Mouse (Mus musculus): ENCODE measurements around the gene Eif4e1b.
A peak's percentile ranks its signal among the peaks of the same experiment; 100 is the strongest.

The Eif4e1b gene

GRCm38 (mm10) chr13:54797861-54798643 lies 14.3 kb downstream of the Eif4e1b start:
- no peak for ATAC-seq (ENCODE audit: insufficient number of reproducible peaks, low FRiP score, low TSS enrichment)

GRCm38 (mm10) chr13:54798740-54799139 lies 14.9 kb downstream of the Eif4e1b start:
- no peak for ATAC-seq (ENCODE audit: insufficient number of reproducible peaks, low FRiP score, low TSS enrichment)

GRCm38 (mm10) chr13:54799701-54800100 lies 15.9 kb downstream of the Eif4e1b start:
- peak; percentile 36; the same call in 1 of the 2 replicates for ATAC-seq (ENCODE audit: insufficient number of reproducible peaks, low FRiP score, low TSS enrichment)

GRCm38 (mm10) chr13:54800206-54800605 lies 16.4 kb downstream of the Eif4e1b start:
- no peak for ATAC-seq (ENCODE audit: insufficient number of reproducible peaks, low FRiP score, low TSS enrichment)

GRCm38 (mm10) chr13:54803010-54803409 lies 19.2 kb downstream of the Eif4e1b start:
- ATAC-seq (ENCODE audit: insufficient number of reproducible peaks, low FRiP score, low TSS enrichment), result no peak

- peak; percentile 61; the same call in 1 of the 2 replicates for ATAC-seq (ENCODE audit: insufficient number of reproducible peaks, low FRiP score, low TSS enrichment)
Measured at GRCm38 (mm10) chr13:54805134-54805838, 21.5 kb downstream of the Eif4e1b start.

- ATAC-seq (ENCODE audit: insufficient number of reproducible peaks, low FRiP score, low TSS enrichment), result no peak
Measured at GRCm38 (mm10) chr13:54806434-54806976, 22.7 kb downstream of the Eif4e1b start.

- ATAC-seq (ENCODE audit: insufficient number of reproducible peaks, low FRiP score, low TSS enrichment), result no peak
Measured at GRCm38 (mm10) chr13:54808067-54808466, 24.3 kb downstream of the Eif4e1b start.

- no peak for ATAC-seq (ENCODE audit: insufficient number of reproducible peaks, low FRiP score, low TSS enrichment)
Measured at GRCm38 (mm10) chr13:54811476-54811875, 27.7 kb downstream of the Eif4e1b start.

GRCm38 (mm10) chr13:54813381-54813780 lies 29.6 kb downstream of the Eif4e1b start:
- no peak for ATAC-seq (ENCODE audit: insufficient number of reproducible peaks, low FRiP score, low TSS enrichment)

GRCm38 (mm10) chr13:54818399-54819254 lies 34.8 kb downstream of the Eif4e1b start:
- no peak for ATAC-seq (ENCODE audit: insufficient number of reproducible peaks, low FRiP score, low TSS enrichment)

GRCm38 (mm10) chr13:54821106-54821505 lies 37.3 kb downstream of the Eif4e1b start:
- no peak for ATAC-seq (ENCODE audit: insufficient number of reproducible peaks, low FRiP score, low TSS enrichment)

GRCm38 (mm10) chr13:54821931-54822330 lies 38.1 kb downstream of the Eif4e1b start:
- ATAC-seq (ENCODE audit: insufficient number of reproducible peaks, low FRiP score, low TSS enrichment), result no peak

- ATAC-seq (ENCODE audit: insufficient number of reproducible peaks, low FRiP score, low TSS enrichment), result peak; percentile 91
Measured at GRCm38 (mm10) chr13:54824111-54824931, 40.5 kb downstream of the Eif4e1b start.

GRCm38 (mm10) chr13:54827992-54828391 lies 44.2 kb downstream of the Eif4e1b start:
- no peak for ATAC-seq (ENCODE audit: insufficient number of reproducible peaks, low FRiP score, low TSS enrichment)

GRCm38 (mm10) chr13:54828508-54828907 lies 44.7 kb downstream of the Eif4e1b start:
- no peak for ATAC-seq (ENCODE audit: insufficient number of reproducible peaks, low FRiP score, low TSS enrichment)

- ATAC-seq (ENCODE audit: insufficient number of reproducible peaks, low FRiP score, low TSS enrichment), result no peak
Measured at GRCm38 (mm10) chr13:54829450-54829849, 45.7 kb downstream of the Eif4e1b start.

- peak; percentile 49; the same call in 1 of the 2 replicates for ATAC-seq (ENCODE audit: insufficient number of reproducible peaks, low FRiP score, low TSS enrichment)
Measured at GRCm38 (mm10) chr13:54836351-54837030, 52.7 kb downstream of the Eif4e1b start.

GRCm38 (mm10) chr13:54837061-54837460 lies 53.3 kb downstream of the Eif4e1b start:
- no peak for ATAC-seq (ENCODE audit: insufficient number of reproducible peaks, low FRiP score, low TSS enrichment)
